Mouse (Mus musculus): ENCODE measurements around the gene Sept5. TPM values are rescaled to one million over a fixed set of nuclear protein-coding genes. Genes with fewer than 3 reads are reported as not detected.

Sept5 gene
- polyA plus RNA-seq, 1 experiment from 2014 or later: 29.3 TPM

GRCm38 (mm10) chr16:18585676-18586075, 44.1 kb downstream of the Sept5 start:
- no peak overlapping the region for H3K4me3 ChIP-seq (ENCODE audit: low read depth, low read length)
- no peaks in the 10 kb centered on the region for H3K9me3 ChIP-seq (ENCODE audit: control insufficient read depth, low read length)
- no peak overlapping the region for H3K27ac ChIP-seq (ENCODE audit: low read depth)
- H3K27me3 ChIP-seq (replicated peaks; ENCODE audit: control insufficient read depth, insufficient read depth, low read length): peaks cover 100% of the 10 kb centered on the region
- H3K4me1 ChIP-seq (replicated peaks; ENCODE audit: control insufficient read depth, insufficient read depth, low read length): peaks cover 26% of the 10 kb centered on the region
- H3K36me3 ChIP-seq (ENCODE audit: control insufficient read depth, insufficient read depth, low read length): no peaks in the 10 kb centered on the region
- ATAC-seq (replicated peaks; ENCODE audit: low FRiP score, low TSS enrichment, low read depth): no peak
- no peak overlapping the region for H3K4me2 ChIP-seq (ENCODE audit: low read length)
- DNase-seq (ENCODE audit: low spot score): peak; percentile 79
- no peak overlapping the region for H3K9ac ChIP-seq (ENCODE audit: low read length)
- 24% methylated on average over 10 of the region's 10 CpGs for WGBS

DNA sequence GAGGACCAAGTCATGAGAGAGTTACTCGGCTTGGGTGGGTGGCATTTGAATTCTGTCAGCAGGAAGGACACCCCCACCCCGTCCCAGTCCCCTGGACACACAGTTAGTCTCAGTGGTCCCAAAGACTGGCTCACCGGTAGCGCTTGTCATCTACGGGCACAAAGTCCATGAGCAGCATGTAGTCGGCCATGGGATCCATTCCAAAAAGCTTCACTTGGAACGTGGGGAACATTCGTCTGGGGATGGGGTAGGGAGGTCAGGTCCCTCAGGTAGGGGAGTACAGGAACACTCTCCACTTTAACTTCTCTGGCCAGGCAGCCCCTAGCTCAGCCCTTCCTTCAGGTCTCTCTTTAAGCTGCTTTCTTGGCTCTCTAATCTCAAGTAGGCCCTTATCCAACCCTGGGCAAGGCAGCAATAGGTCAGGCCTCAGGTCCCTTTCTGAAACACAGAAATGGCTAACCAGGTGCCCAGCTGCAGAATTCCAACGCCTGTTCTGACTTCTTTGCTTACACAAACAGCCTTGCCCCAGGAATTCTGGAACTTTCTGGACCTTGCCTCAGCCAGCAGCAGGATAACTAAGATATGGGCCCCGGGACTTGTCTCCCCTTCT, 44.7 kb downstream of the Sept5 start:
- no peak overlapping the region for H3K4me3 ChIP-seq (ENCODE audit: low read depth, low read length)
- 40% methylated on average over 10 of the region's 10 CpGs for whole genome bisulfite sequencing
- no peak for DNase-seq (ENCODE audit: low spot score)
- H3K9me3 ChIP-seq (ENCODE audit: control insufficient read depth, low read length): no peaks in the 10 kb centered on the region
- H3K4me1 ChIP-seq (replicated peaks; ENCODE audit: control insufficient read depth, insufficient read depth, low read length): peaks cover 23% of the 10 kb centered on the region
- no peak for ATAC-seq (replicated peaks; ENCODE audit: low FRiP score, low TSS enrichment, low read depth)
- H3K27ac ChIP-seq (ENCODE audit: low read depth): no peak overlapping the region
- H3K36me3 ChIP-seq (ENCODE audit: control insufficient read depth, insufficient read depth, low read length): no peaks in the 10 kb centered on the region
- H3K27me3 ChIP-seq (replicated peaks; ENCODE audit: control insufficient read depth, insufficient read depth, low read length): peaks cover 100% of the 10 kb centered on the region
- no peak overlapping the region for H3K9ac ChIP-seq (ENCODE audit: low read length)
- H3K4me2 ChIP-seq (ENCODE audit: low read length): no peak overlapping the region

GRCm38 (mm10) chr16:18583673-18584357, 45.9 kb downstream of the Sept5 start:
- DNase-seq (ENCODE audit: low spot score) (no peak), ATAC-seq (replicated peaks; ENCODE audit: low FRiP score, low TSS enrichment, low read depth) (no peak)
- 24% methylated on average over 10 of the region's 10 CpGs for WGBS
- no peak overlapping the region for H3K4me2 ChIP-seq (ENCODE audit: low read length)
- no peaks in the 10 kb centered on the region for H3K36me3 ChIP-seq (ENCODE audit: control insufficient read depth, insufficient read depth, low read length)
- H3K9ac ChIP-seq (ENCODE audit: low read length): no peak overlapping the region
- H3K4me3 ChIP-seq (ENCODE audit: low read depth, low read length): no peak overlapping the region
- H3K9me3 ChIP-seq (ENCODE audit: control insufficient read depth, low read length): no peaks in the 10 kb centered on the region
- peaks cover 98% of the 10 kb centered on the region for H3K27me3 ChIP-seq (replicated peaks; ENCODE audit: control insufficient read depth, insufficient read depth, low read length)
- no peak overlapping the region for H3K27ac ChIP-seq (ENCODE audit: low read depth)
- H3K4me1 ChIP-seq (replicated peaks; ENCODE audit: control insufficient read depth, insufficient read depth, low read length): peaks cover 23% of the 10 kb centered on the region

GRCm38 (mm10) chr16:18583169-18583568, 46.6 kb downstream of the Sept5 start:
- Histone ChIP-seq H3K36me3 (ENCODE audit: control insufficient read depth, insufficient read depth, low read length) (no peaks in the 10 kb centered on the region), H3K27ac (ENCODE audit: low read depth) (no peak overlapping the region), H3K27me3 (replicated peaks; ENCODE audit: control insufficient read depth, insufficient read depth, low read length) (peaks cover 94% of the 10 kb centered on the region), H3K4me2 (ENCODE audit: low read length) (no peak overlapping the region), H3K4me1 (replicated peaks; ENCODE audit: control insufficient read depth, insufficient read depth, low read length) (peaks cover 18% of the 10 kb centered on the region), H3K9me3 (ENCODE audit: control insufficient read depth, low read length) (no peaks in the 10 kb centered on the region), H3K4me3 (ENCODE audit: low read depth, low read length) (no peak overlapping the region), H3K9ac (ENCODE audit: low read length) (no peak overlapping the region)
- DNase-seq (ENCODE audit: low spot score) (no peak), ATAC-seq (replicated peaks; ENCODE audit: low FRiP score, low TSS enrichment, low read depth) (no peak)
- WGBS: 29% methylated on average over 10 of the region's 10 CpGs

DNA sequence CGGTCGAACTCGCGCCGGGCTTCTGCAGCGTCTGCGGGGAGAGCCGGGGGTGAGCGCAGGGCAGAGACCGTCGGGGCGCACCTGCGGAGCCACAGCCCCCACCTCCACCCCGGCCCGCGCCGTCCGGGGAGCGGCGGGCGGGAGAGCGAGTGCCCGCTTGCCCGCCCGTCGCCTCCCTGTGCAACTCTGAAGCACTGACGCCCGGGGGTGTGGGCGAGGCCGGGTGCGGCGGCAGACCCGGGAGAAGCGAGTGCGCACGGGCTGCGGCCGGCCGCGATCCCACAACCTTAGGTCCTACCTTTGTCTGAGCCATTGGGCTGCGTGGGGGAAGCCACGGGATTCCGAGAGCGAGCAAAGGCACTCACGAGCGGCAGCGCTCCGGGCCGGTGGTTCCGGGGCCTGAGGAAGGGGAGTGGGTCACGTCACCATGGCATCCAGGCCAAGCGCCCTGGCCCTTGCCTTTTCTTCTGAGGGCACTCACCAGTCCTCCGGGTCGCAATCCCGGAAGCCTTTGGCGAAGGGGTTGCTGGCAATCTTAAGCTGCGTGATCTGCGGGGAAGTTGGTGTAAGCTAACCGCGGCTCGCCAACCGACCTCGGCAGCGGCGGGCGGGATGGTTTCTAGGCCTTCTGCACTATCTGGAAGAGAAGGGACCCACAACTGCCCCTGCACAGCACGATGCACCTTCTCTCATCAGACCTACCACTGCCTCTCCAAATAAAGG, 47.2 kb downstream of the Sept5 start:
- no peak overlapping the region for H3K27ac ChIP-seq (ENCODE audit: low read depth)

GRCm38 (mm10) chr16:18581623-18582205, 48.0 kb downstream of the Sept5 start:
- Histone ChIP-seq H3K4me2 (ENCODE audit: low read length) (peak overlapping the region; percentile 54), H3K9ac (ENCODE audit: low read length) (no peak overlapping the region), H3K4me3 (ENCODE audit: low read depth, low read length) (peak overlapping the region; percentile 33), H3K27ac (ENCODE audit: low read depth) (no peak overlapping the region), H3K4me1 (replicated peaks; ENCODE audit: control insufficient read depth, insufficient read depth, low read length) (peaks cover 12% of the 10 kb centered on the region; the same call in 1 of the 2 replicates), H3K36me3 (ENCODE audit: control insufficient read depth, insufficient read depth, low read length) (no peaks in the 10 kb centered on the region), H3K9me3 (ENCODE audit: control insufficient read depth, low read length) (no peaks in the 10 kb centered on the region), H3K27me3 (replicated peaks; ENCODE audit: control insufficient read depth, insufficient read depth, low read length) (peaks cover 81% of the 10 kb centered on the region)
- WGBS: under 1% methylated on average over 65 of the region's 66 CpGs
- ATAC-seq (replicated peaks; ENCODE audit: low FRiP score, low TSS enrichment, low read depth): 0 out of 2 replicates have a peak, but pooled peaks have one; percentile 16
- peak; percentile 77 for DNase-seq (ENCODE audit: low spot score)

More for the DNA sequence above, 47.2 kb downstream of the Sept5 start:
- no peak overlapping the region for H3K9ac ChIP-seq (ENCODE audit: low read length)
- H3K4me2 ChIP-seq (ENCODE audit: low read length): peak overlapping the region; percentile 54
- no peaks in the 10 kb centered on the region for H3K9me3 ChIP-seq (ENCODE audit: control insufficient read depth, low read length)
- H3K4me1 ChIP-seq (replicated peaks; ENCODE audit: control insufficient read depth, insufficient read depth, low read length): peaks cover 13% of the 10 kb centered on the region
- no peak for DNase-seq (ENCODE audit: low spot score)
- 0 out of 2 replicates have a peak, but pooled peaks have one; percentile 20 for ATAC-seq (replicated peaks; ENCODE audit: low FRiP score, low TSS enrichment, low read depth)
- H3K4me3 ChIP-seq (ENCODE audit: low read depth, low read length): peak overlapping the region; percentile 33
- H3K36me3 ChIP-seq (ENCODE audit: control insufficient read depth, insufficient read depth, low read length): no peaks in the 10 kb centered on the region
- peaks cover 88% of the 10 kb centered on the region for H3K27me3 ChIP-seq (replicated peaks; ENCODE audit: control insufficient read depth, insufficient read depth, low read length)
- 3% methylated on average over 58 of the region's 67 CpGs for whole genome bisulfite sequencing

GRCm38 (mm10) chr16:18581050-18581622, 48.6 kb downstream of the Sept5 start:
- no peaks in the 10 kb centered on the region for H3K9me3 ChIP-seq (ENCODE audit: control insufficient read depth, low read length)
- WGBS: 5% methylated on average over 21 of the region's 21 CpGs
- H3K9ac ChIP-seq (ENCODE audit: low read length): no peak overlapping the region
- no peak for DNase-seq (ENCODE audit: low spot score)
- peak overlapping the region; percentile 54 for H3K4me2 ChIP-seq (ENCODE audit: low read length)
- H3K4me1 ChIP-seq (replicated peaks; ENCODE audit: control insufficient read depth, insufficient read depth, low read length): peaks cover 9% of the 10 kb centered on the region; the same call in 1 of the 2 replicates
- H3K27ac ChIP-seq (ENCODE audit: low read depth): no peak overlapping the region
- no peaks in the 10 kb centered on the region for H3K36me3 ChIP-seq (ENCODE audit: control insufficient read depth, insufficient read depth, low read length)
- peak overlapping the region; percentile 33; the same call in 1 of the 2 replicates for H3K4me3 ChIP-seq (ENCODE audit: low read depth, low read length)
- H3K27me3 ChIP-seq (replicated peaks; ENCODE audit: control insufficient read depth, insufficient read depth, low read length): peaks cover 76% of the 10 kb centered on the region
- 0 out of 2 replicates have a peak, but pooled peaks have one; percentile 12 for ATAC-seq (replicated peaks; ENCODE audit: low FRiP score, low TSS enrichment, low read depth)

- H3K4me3 ChIP-seq (ENCODE audit: low read depth, low read length): no peak overlapping the region
- H3K9me3 ChIP-seq (ENCODE audit: control insufficient read depth, low read length): no peaks in the 10 kb centered on the region
- peaks cover 69% of the 10 kb centered on the region for H3K27me3 ChIP-seq (replicated peaks; ENCODE audit: control insufficient read depth, insufficient read depth, low read length)
- DNase-seq (ENCODE audit: low spot score): no peak
- peaks cover 9% of the 10 kb centered on the region; the same call in 1 of the 2 replicates for H3K4me1 ChIP-seq (replicated peaks; ENCODE audit: control insufficient read depth, insufficient read depth, low read length)
- H3K27ac ChIP-seq (ENCODE audit: low read depth): no peak overlapping the region
- no peak overlapping the region for H3K9ac ChIP-seq (ENCODE audit: low read length)
- no peak for ATAC-seq (replicated peaks; ENCODE audit: low FRiP score, low TSS enrichment, low read depth)
- 18% methylated on average over 2 of the region's 2 CpGs for WGBS
- no peak overlapping the region for H3K4me2 ChIP-seq (ENCODE audit: low read length)
- H3K36me3 ChIP-seq (ENCODE audit: control insufficient read depth, insufficient read depth, low read length): no peaks in the 10 kb centered on the region
Measured at GRCm38 (mm10) chr16:18580389-18580788, 49.4 kb downstream of the Sept5 start.
